Mouse (Mus musculus) urinary bladder, adult 2 months (tissue): Measurements from ENCODE around the gene Hdac9. TPM values are rescaled to one million over a fixed set of nuclear protein-coding genes. Genes with fewer than 3 reads are reported as not detected.

Experiments
- DNase-seq: peaks from one replicate; pipeline ENCODE4 v3.0.0; 2022; ENCODE audit warnings: low spot score
- polyA plus RNA-seq: library from polyadenylated mRNA; depleted of rRNA; stranded (reverse); fragments of >200 nt; gene quantifications from 2 replicates; pipeline ENCODE4 v1.2.3, GENCODE M21; 2012

Hdac9 gene
- polyA plus RNA-seq, 1 experiment: 2.7 TPM

- no peak for DNase-seq
Measured at GRCm38 (mm10) chr12:34378637-34379036, 538.3 kb downstream of the Hdac9 start.

DNA sequence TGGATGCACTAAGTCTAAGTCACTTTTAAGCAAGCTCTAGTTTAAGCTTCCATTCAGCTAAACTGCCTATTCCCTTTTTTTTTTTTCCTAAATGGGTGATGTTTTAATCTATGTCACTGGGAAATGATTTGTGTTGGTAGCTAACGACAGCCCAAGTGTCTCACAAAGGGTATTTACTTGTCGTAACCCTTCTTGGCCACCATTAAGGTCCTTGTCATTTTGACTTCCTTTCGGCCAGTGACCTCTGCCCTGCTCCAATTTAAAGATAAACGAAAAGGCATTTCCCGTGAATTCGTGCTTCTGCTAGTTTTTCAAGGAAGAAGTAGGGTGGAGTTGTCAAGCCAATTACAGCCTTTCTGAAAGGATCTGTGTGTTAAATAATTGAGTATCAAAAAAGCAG lies 565.0 kb downstream of the Hdac9 start:
- DNase-seq: no peak

DNA sequence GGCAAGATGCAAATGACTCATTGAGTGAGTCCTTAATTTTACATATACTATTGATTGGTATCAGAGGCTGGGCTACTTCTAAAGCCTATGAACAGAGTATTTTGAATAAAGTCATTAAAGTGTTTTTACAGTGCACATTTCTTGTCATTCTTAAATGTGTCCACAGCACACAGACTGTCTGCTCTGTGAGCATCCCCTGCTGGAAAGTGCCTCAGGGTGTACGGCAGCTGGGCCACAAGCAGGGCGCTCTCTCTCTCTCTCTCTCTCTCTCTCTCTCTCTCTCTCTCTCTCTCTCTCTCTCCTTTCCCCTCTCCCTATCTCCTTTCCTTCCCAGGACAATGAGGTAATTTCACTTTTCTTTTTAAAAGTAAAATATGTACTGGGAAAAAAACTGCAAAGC lies 569.4 kb downstream of the Hdac9 start:
- no peak for DNase-seq

- DNase-seq: no peak
Measured at GRCm38 (mm10) chr12:34342761-34343160, 574.1 kb downstream of the Hdac9 start.

DNA sequence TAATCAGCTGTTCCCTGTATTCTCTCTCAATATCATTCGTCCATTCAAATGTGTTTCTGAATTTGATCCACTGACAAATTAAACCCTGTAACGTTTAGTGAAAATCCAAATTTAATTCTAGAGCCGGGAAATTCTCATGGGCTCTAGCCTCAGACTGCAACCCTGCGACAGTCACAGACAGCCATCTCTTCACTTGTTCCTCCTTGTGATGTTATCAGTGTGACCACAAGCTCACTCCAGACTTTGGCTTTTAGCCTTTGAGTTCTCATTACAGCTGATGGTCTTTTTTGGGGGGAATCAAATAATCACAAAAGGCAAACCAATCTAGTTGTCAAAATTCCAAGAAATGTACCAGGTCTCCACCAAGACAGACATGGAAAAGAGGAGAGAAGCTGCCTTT lies 578.0 kb downstream of the Hdac9 start:
- no peak for DNase-seq

DNA sequence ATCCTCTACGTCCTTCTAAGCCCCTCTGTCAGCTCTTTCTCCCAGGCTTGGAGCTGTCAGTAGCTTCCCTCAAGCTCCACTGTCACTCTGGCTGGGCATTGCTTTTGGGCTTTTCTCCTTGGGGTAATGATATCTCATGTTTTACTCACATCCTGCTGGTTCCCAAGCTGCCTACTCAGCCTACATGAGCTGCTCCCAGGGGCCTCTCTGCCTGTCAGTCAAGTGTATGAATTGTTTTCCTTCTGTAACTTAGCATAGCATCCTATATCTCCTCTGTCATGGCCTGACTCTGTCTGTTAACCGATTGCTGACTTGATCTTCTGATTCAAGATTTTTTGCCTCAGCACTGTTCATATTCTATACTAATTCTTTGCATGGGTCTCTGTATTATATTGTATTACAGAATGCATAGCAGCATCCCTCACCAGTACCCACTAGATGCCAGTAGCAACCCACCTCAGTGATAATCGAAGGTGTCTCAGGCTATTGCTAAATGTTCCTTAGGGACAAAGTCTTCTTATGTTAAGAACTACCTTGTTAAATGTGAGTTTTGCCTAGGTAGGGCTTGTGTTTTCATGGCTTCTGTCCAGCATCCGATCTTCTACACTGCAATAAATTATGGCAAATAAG lies 582.3 kb downstream of the Hdac9 start:
- no peak for DNase-seq

DNA sequence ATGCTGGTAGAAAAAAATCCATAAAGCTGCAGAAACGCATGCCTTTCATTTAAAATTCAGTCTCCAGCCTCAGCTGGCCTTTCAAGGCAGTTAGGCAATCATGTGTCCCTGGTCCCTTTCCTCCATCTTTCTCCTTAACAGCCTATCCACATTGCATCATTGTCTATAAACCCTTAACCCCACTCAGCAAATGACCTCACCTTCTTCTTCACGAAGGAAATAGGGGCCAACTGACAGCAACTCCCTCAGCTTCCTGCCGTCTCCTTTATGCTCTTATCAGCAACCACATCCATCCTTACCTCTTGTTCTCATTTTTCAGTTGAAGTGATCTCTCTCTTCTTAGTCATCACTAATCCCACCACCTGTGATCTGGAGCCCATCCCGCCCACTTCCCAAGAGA lies 584.0 kb downstream of the Hdac9 start:
- no peak for DNase-seq

DNA sequence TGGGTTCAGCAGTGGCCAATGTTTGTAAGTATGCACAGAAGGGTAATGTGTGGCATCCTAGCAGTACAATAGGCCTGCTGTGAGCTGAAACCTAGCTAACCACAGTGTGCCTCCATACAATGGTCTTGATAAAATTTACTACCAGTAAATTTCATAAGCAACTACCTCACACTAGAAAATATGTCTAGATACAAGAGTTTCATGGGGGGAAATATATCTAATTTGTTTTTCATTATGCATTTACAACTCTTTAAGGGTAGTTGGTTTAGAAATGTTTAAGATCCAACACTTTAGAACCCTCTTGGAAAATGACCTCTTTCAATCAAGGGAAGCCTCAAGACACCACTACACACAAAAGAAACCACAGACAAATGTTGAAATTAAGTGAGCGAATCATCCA lies 589.8 kb downstream of the Hdac9 start:
- DNase-seq: no peak

DNA sequence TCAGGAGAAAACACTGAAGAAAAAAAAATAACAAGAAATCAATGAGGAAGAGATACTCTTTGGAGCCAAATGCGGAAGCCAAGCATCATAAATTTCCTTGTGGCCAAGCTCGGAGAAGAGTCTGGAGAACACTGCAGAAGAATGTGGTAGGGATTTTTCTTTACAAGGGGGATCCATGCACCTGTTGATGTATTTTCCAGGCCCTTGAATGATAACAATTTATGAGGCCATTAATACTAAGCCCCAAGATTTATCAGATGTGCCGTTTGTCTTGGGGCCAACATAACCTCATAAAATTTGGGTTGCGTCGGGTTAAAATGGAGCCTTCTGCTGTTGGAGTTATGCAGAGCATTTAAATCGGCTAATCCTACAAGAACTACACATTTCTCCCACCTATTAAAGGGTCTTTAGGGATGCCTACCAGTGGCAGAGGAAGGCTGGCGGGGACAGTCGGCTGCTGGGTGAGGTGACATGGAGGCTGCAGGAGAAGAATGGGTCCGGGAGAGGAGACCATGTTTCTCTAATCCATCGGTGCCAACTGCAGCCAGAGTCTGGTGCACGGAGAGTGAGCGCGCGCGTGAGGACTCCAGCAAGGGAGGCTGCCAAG lies 604.7 kb downstream of the Hdac9 start:
- DNase-seq: no peak

DNA sequence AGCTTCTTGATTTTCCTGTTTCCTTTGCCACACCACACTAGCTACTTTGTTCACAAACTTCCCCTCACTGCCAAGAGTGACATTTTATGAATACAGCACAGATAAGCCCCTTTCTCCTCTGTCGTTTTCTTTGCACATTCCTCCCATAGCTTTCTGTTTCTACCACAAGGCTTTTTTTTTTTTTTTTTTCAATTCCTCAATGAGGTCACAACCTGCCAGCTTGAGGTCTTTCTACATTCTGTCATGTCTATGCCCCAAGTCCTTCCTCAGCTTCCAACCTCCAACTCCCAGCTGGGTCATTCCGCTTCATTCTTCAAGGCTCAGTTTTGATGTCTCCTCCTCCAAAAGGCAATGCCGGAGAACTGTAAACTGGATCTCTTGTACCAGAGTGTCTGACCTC lies 611.4 kb downstream of the Hdac9 start:
- DNase-seq: no peak

DNA sequence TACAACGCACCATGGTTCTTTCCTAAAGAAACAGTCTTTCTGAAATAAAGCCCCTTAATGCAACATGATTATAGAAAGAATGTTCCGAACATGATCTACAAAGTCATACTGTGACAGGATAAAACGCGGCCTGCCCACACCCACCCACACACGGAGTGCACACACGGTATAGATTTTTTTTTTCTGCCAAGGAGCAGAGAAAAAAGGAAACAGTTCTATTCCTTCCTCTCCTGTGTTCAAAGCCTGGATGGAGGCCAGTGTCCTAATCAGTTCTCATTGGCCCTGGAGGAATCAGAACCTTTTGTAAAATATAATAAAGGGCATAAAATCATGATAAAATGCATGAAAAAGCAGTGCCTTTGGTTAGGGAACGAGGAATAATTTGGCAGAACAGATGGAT lies 624.5 kb downstream of the Hdac9 start:
- no peak for DNase-seq

GRCm38 (mm10) chr12:34287218-34287617 lies 629.7 kb downstream of the Hdac9 start:
- DNase-seq: no peak

DNA sequence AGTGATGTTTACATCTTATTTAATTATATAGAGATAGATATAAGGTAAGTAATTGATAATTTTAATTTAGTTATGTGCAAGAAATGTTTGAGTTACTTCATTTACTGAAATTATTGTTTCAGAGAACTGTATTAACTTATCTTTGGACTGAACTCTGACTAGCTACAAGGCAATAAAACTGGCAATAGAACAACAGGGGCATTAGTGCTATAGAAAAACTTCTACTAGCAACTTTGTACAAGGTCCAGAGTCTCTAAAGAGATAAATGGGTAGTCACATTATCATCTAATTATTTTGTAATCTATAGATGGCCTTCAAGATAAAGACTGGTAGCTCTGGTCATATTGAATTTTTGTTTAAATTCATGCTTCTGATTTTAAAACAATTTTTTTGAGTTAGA lies 632.0 kb downstream of the Hdac9 start:
- DNase-seq: no peak

DNA sequence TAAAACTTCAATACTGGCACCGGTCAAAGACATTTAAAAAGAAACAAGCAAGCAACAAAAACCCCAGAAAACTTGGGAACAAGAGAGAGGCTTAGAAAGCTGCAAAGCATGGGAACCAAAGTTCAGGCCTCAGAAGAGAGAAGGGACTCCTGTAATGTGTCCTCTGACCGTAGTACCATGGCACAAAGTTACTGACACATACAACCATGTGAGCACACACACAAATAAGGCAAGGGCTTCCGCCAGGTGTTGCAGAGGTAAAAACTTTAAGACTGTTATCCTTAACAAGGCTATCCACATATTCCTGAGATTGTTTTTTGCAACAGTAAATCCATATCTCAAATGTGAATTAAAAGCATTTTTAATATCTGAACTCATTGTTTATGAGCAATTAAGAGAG lies 632.5 kb downstream of the Hdac9 start:
- DNase-seq: no peak

DNA sequence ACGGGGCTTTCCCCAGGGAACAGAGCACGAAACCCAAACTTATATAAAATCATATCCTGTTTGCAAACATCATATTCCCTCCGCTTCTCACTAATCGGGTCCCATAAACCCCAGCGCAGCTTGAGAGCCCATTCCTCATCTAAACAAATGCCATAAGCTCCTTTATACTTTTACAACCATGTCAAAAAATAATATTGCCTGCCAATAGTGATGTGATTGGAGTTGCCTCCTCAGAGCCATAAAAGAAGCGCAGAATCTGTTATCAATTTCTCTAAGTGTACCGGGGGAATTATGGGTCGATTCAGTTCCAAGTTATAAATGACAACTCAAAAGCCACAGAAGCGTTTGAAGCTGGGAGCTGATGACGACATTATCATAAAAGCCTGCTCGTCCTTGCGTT lies 638.1 kb downstream of the Hdac9 start:
- DNase-seq: no peak

DNA sequence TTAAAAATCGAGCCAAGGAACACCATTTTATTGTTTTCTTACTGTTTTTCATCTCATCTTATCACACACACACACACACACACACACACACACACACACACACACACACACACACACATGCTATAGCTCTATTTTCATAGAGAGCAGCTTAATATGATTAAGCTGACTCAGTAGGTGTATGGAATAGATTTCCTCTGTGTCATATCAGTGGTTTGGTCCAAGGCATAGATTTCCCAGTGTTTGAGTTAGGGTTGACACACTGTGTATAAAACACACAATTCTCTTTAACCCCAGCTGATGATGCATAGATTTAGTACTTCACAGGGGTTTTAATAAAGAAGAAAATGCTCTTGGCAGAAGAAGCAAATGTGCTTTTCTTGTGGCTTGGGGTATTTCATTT lies 643.1 kb downstream of the Hdac9 start:
- DNase-seq: no peak

GRCm38 (mm10) chr12:34270096-34270495 lies 646.8 kb downstream of the Hdac9 start:
- no peak for DNase-seq

- no peak for DNase-seq
Measured at GRCm38 (mm10) chr12:34269472-34270040, 647.3 kb downstream of the Hdac9 start.

GRCm38 (mm10) chr12:34259651-34260050 lies 657.2 kb downstream of the Hdac9 start:
- DNase-seq: no peak

- DNase-seq: no peak
Measured at GRCm38 (mm10) chr12:34249160-34249559, 667.7 kb downstream of the Hdac9 start.

- DNase-seq: no peak
Measured at GRCm38 (mm10) chr12:34248193-34249121, 668.4 kb downstream of the Hdac9 start.

- DNase-seq: no peak
Measured at GRCm38 (mm10) chr12:34238796-34239195, 678.1 kb downstream of the Hdac9 start.
